13 mouse cellular contexts compared by ENCODE assay signal in the genomic region with DNA sequence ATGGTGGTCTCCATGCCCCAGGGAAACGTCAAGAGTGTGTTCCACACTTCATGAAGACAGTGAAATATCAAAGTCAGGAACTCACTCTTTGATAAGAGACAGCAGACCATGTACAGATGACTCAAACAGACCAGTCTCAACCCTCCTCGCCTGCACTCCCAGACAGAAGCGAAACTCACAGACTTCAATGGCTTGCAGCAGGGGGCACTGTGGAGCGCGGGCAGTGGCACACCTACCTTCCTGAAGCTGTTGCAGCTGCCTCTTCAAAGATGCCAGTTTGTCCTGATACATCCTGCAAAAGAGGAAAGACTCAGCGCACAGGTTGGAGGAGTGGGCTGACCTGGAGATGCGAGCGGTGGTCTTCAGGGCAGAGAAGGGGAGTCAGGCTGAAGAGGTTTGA. TPM values are rescaled to one million over a fixed set of nuclear protein-coding genes. Genes with fewer than 3 reads are reported as not detected.
DNase-seq lines count a peak whose midpoint lies in the region; ATAC-seq and TF ChIP-seq lines count a peak whose summit lies in the region.
"Had no signal": no experiment of that assay in that cellular context is flagged by ENCODE, and none has a peak within 500 bp of the region (broad histone marks: within the 10 kb centered on the region; RNA-seq: fewer than 3 reads in every experiment).

No protein-coding gene starts in this region.

- no peak overlapping the region for H3K9ac ChIP-seq in hindbrain, postnatal 0 days (replicated peaks; ENCODE audit: low read length)
- no peak overlapping the region for H3K9ac ChIP-seq in hindbrain, embryonic 11.5 days (ENCODE audit: low read depth, low read length)
- H3K9ac ChIP-seq: hindbrain, embryonic 12.5 days; liver, embryonic 15.5 days had no signal

- 92% methylated on average over 8 of the region's 8 CpGs for WGBS in hindbrain, postnatal 0 days
- 90% methylated on average over 8 of the region's 8 CpGs for WGBS in hindbrain, embryonic 11.5 days
- WGBS in bone marrow, adult 2 months = 91% methylated on average over 8 of the region's 8 CpGs

- H3K27ac ChIP-seq in hindbrain, postnatal 0 days = no peak overlapping the region
- H3K27ac ChIP-seq in hindbrain, embryonic 11.5 days (ENCODE audit: low read depth, low read length) = no peak overlapping the region
- no peak overlapping the region for H3K27ac ChIP-seq in bone marrow, adult 2 months (ENCODE audit: control insufficient read depth, insufficient read depth, low read depth, low read length, poor library complexity)
- H3K27ac ChIP-seq: hindbrain, embryonic 12.5 days; liver, embryonic 15.5 days had no signal

- H3K9me3 ChIP-seq in hindbrain, postnatal 0 days (ENCODE audit: low read length) = no peaks in the 10 kb centered on the region
- no peaks in the 10 kb centered on the region for H3K9me3 ChIP-seq in hindbrain, embryonic 11.5 days (ENCODE audit: control insufficient read depth, low read length)
- H3K9me3 ChIP-seq: hindbrain, embryonic 12.5 days; liver, embryonic 15.5 days had no signal

- no peak overlapping the region for H3K4me2 ChIP-seq in hindbrain, postnatal 0 days (ENCODE audit: low read depth, low read length)
- H3K4me2 ChIP-seq in hindbrain, embryonic 11.5 days (replicated peaks; ENCODE audit: low read depth, low read length) = no peak overlapping the region
- H3K4me2 ChIP-seq: hindbrain, embryonic 12.5 days; liver, embryonic 15.5 days had no signal

- H3K36me3 ChIP-seq in hindbrain, postnatal 0 days (ENCODE audit: insufficient read depth, low read length) = peaks cover 56% of the 10 kb centered on the region
- H3K36me3 ChIP-seq in hindbrain, embryonic 11.5 days (ENCODE audit: control insufficient read depth, insufficient read depth, low read length) = peaks cover 5% of the 10 kb centered on the region; the same call in 1 of the 2 replicates

- TF ChIP-seq POLR2A in bone marrow, adult 2 months (IDR thresholded peaks at IDR 0.05; ENCODE audit: borderline replicate concordance, control insufficient read depth, low read depth, low read length) = no peak

- no peak overlapping the region for H3K4me3 ChIP-seq in hindbrain, postnatal 0 days (ENCODE audit: low read length)
- no peak overlapping the region for H3K4me3 ChIP-seq in hindbrain, embryonic 11.5 days (ENCODE audit: low read depth, low read length)
- no peak overlapping the region for H3K4me3 ChIP-seq in bone marrow, adult 2 months (replicated peaks; ENCODE audit: control insufficient read depth, low read depth, low read length)
- H3K4me3 ChIP-seq: hindbrain, embryonic 12.5 days; liver, embryonic 15.5 days had no signal

- peak; percentile 50 for TF ChIP-seq CTCF in hindbrain, postnatal 0 days (IDR thresholded peaks at IDR 0.05; ENCODE audit: low read depth)
- peak; percentile 52; the same call in 1 of the 2 replicates for TF ChIP-seq CTCF in bone marrow, adult 2 months (IDR thresholded peaks at IDR 0.05; ENCODE audit: control insufficient read depth, insufficient read depth, low read length)

- H3K4me1 ChIP-seq in hindbrain, postnatal 0 days (ENCODE audit: insufficient read depth, low read length) = no peaks in the 10 kb centered on the region
- H3K4me1 ChIP-seq in hindbrain, embryonic 11.5 days (replicated peaks; ENCODE audit: control insufficient read depth, insufficient read depth, low read length) = no peaks in the 10 kb centered on the region
- no peaks in the 10 kb centered on the region for H3K4me1 ChIP-seq in bone marrow, adult 2 months (ENCODE audit: control insufficient read depth, insufficient read depth, low read length)

- no peak for DNase-seq in hindbrain, postnatal 0 days (ENCODE audit: low spot score)
- DNase-seq in hindbrain, embryonic 11.5 days (ENCODE audit: low spot score) = no peak
- peak; percentile 30 for DNase-seq in right cerebral cortex, postnatal 4 days
- DNase-seq in right cerebral cortex, postnatal 25 days = no peak
- DNase-seq in thymus, postnatal 36 days = peak; percentile 46 to 53
- DNase-seq in left cerebral cortex, postnatal 25 days (ENCODE audit: low spot score in 2 of 2) = no peak
- DNase-seq: cerebellum, adult 9-10 months; gastrocnemius, postnatal 36 days; layer of hippocampus, adult 9-11 months; retina, postnatal 1 day had no signal

- intact Hi-C loops in left cerebral cortex, postnatal 25 days (cut with DNase I) = no loop called here

- no peak for ATAC-seq in hindbrain, postnatal 0 days
- no peak for ATAC-seq in hindbrain, embryonic 11.5 days (ENCODE audit: low FRiP score)

- H3K27me3 ChIP-seq in hindbrain, postnatal 0 days (ENCODE audit: insufficient read depth, low read length) = no peaks in the 10 kb centered on the region
- no peaks in the 10 kb centered on the region for H3K27me3 ChIP-seq in hindbrain, embryonic 11.5 days (ENCODE audit: control insufficient read depth, insufficient read depth, low read length)
- H3K27me3 ChIP-seq: hindbrain, embryonic 12.5 days; liver, embryonic 15.5 days had no signal

RNA-seq across cellular contexts. Expression of a gene that starts 6.4 kb away (rescaled TPM):
- total RNA-seq in hindbrain, postnatal 0 days (2014; rRNA removed) = 83.4 and 99.7 TPM in 2 replicates
- polyA plus RNA-seq in hindbrain, postnatal 0 days (2015; fragmentation: Nextera tagmentation; extraction: Ambion mirVana) = 65.4 and 68.1 TPM in 2 replicates
- polyA plus RNA-seq in hindbrain, embryonic 11.5 days (2014; fragmentation: Nextera tagmentation; extraction: Ambion mirVana) = 48.0 and 54.2 TPM in 2 replicates
- 40.4 and 57.7 TPM in 2 replicates for polyA plus RNA-seq in bone marrow, adult 2 months (2011; ENCODE audit: insufficient read depth, insufficient read length, low replicate concordance, missing spikeins)
- 100 to 1,000 TPM; 121 to 139 TPM for total RNA-seq in left cerebral cortex, postnatal 25 days (2021)

RNA-seq across cellular contexts. Expression of a gene that starts 10.4 kb away (rescaled TPM):
- total RNA-seq in hindbrain, postnatal 0 days (2014; rRNA removed) = 21.0 and 27.3 TPM in 2 replicates
- 50.2 and 51.9 TPM in 2 replicates for polyA plus RNA-seq in hindbrain, postnatal 0 days (2015; fragmentation: Nextera tagmentation; extraction: Ambion mirVana)
- 21.7 and 26.1 TPM in 2 replicates for polyA plus RNA-seq in hindbrain, embryonic 11.5 days (2014; fragmentation: Nextera tagmentation; extraction: Ambion mirVana)
- polyA plus RNA-seq in bone marrow, adult 2 months (2011; ENCODE audit: insufficient read depth, insufficient read length, low replicate concordance, missing spikeins) = 31.0 and 47.6 TPM in 2 replicates
- 10 to 100 TPM; 55.2 to 59.8 TPM for total RNA-seq in left cerebral cortex, postnatal 25 days (2021)

Comparison
In these comparisons a context has a peak if more than half of its experiments do, and no peak if none do; other contexts are left out.
1. DNase-seq: peak in right cerebral cortex, postnatal 4 days (single experiment) and thymus, postnatal 36 days (2 of 2); none in hindbrain, postnatal 0 days (single experiment), hindbrain, embryonic 11.5 days (single experiment), right cerebral cortex, postnatal 25 days (single experiment) and left cerebral cortex, postnatal 25 days (0 of 2).